8 mouse cellular contexts compared by ENCODE assay signal in genomic region chr9:66127193-66127546, GRCm38 (mm10). TPM values are rescaled to one million over a fixed set of nuclear protein-coding genes. Genes with fewer than 3 reads are reported as not detected.
A peak's percentile ranks its signal among the peaks of the same experiment; 100 is the strongest.
DNase-seq lines count a peak whose midpoint lies in the region; ATAC-seq and TF ChIP-seq lines count a peak whose summit lies in the region.

No protein-coding gene starts in this region.

- H3K9me3 ChIP-seq in erythroblast, embryonic 14.5 days (ENCODE audit: control insufficient read depth, low read length), result no peaks in the 10 kb centered on the region
- no peaks in the 10 kb centered on the region for H3K9me3 ChIP-seq in liver, embryonic 11.5 days (ENCODE audit: control insufficient read depth, low read length)

- peaks cover 35% of the 10 kb centered on the region for H3K79me3 ChIP-seq in C2C12 (ENCODE audit: low read depth)

- peak; percentile 42 for DNase-seq in embryo, embryonic 10.5 days (ENCODE audit: low spot score)
- DNase-seq in embryo, embryonic 11 days, result no peak
- no peak for DNase-seq in liver, embryonic 11.5 days (ENCODE audit: low spot score)
- no peak for DNase-seq in layer of hippocampus, postnatal 36 days
- no peak for DNase-seq in ovary, adult 18-20 months (ENCODE audit: low spot score)

- 31% methylated on average over 6 of the region's 6 CpGs for WGBS in liver, embryonic 11.5 days

- no peak for ATAC-seq in liver, embryonic 11.5 days (replicated peaks; ENCODE audit: low FRiP score)
- no peak for ATAC-seq in megakaryocyte progenitor cell, adult 5-6 weeks (replicated peaks; ENCODE audit: poor library complexity)

- H3K27me3 ChIP-seq in C2C12 (ENCODE audit: control insufficient read depth, insufficient read depth, insufficient read length), result no peaks in the 10 kb centered on the region
- no peaks in the 10 kb centered on the region for H3K27me3 ChIP-seq in erythroblast, embryonic 14.5 days (ENCODE audit: control insufficient read depth)
- no peaks in the 10 kb centered on the region for H3K27me3 ChIP-seq in liver, embryonic 11.5 days (replicated peaks; ENCODE audit: control insufficient read depth, insufficient read depth, low read length)

- H3K9ac ChIP-seq in liver, embryonic 11.5 days (ENCODE audit: low read depth, low read length), result peak overlapping the region; percentile 69

- H3K27ac ChIP-seq in liver, embryonic 11.5 days (ENCODE audit: low read depth, low read length), result peak overlapping the region; percentile 95

- TF ChIP-seq CTCF in C2C12 (IDR thresholded peaks at IDR 0.05; ENCODE audit: control insufficient read depth, insufficient read depth, insufficient read length), result no peak

- no peak overlapping the region for H3ac ChIP-seq in C2C12 (ENCODE audit: control insufficient read depth, insufficient read length, low read depth)

- H3K4me3 ChIP-seq in C2C12 (ENCODE audit: insufficient read depth, poor library complexity, severe bottlenecking), result peak overlapping the region; percentile 50
- H3K4me3 ChIP-seq in erythroblast, embryonic 14.5 days (replicated peaks), result peak overlapping the region; percentile 89
- peak overlapping the region; percentile 89 for H3K4me3 ChIP-seq in liver, embryonic 11.5 days (ENCODE audit: low read depth, low read length)

- peaks cover 3% of the 10 kb centered on the region for H3K36me3 ChIP-seq in C2C12 (ENCODE audit: control insufficient read depth, insufficient read depth)
- H3K36me3 ChIP-seq in erythroblast, embryonic 14.5 days (ENCODE audit: control insufficient read depth), result peaks cover 40% of the 10 kb centered on the region
- no peaks in the 10 kb centered on the region; the same call in none of the 2 replicates for H3K36me3 ChIP-seq in liver, embryonic 11.5 days (ENCODE audit: control insufficient read depth, insufficient read depth, low read length)

- peaks cover 43% of the 10 kb centered on the region for H3K79me2 ChIP-seq in C2C12 (ENCODE audit: control insufficient read depth, insufficient read depth)

- H3K4me1 ChIP-seq in erythroblast, embryonic 14.5 days (ENCODE audit: control insufficient read depth), result peaks cover 77% of the 10 kb centered on the region
- H3K4me1 ChIP-seq in liver, embryonic 11.5 days (replicated peaks; ENCODE audit: control insufficient read depth, insufficient read depth, low read length), result peaks cover 36% of the 10 kb centered on the region

- peak overlapping the region; percentile 95 for H3K4me2 ChIP-seq in liver, embryonic 11.5 days

TF ChIP-seq in C2C12, 6 proteins besides CTCF, POLR2A, EP300 and RAD21:
- TF ChIP-seq CEBPB (IDR thresholded peaks at IDR 0.05; ENCODE audit: low read depth), result no peak
- no peak for TF ChIP-seq FOSL1 (IDR thresholded peaks at IDR 0.05; ENCODE audit: insufficient read depth, low read length, poor library complexity, severe bottlenecking)
- TF ChIP-seq MAX (IDR thresholded peaks at IDR 0.05), result no peak
- TF ChIP-seq USF1 (IDR thresholded peaks at IDR 0.05; ENCODE audit: low read depth), result no peak
- no peak for TF ChIP-seq MYOG (IDR thresholded peaks at IDR 0.05; ENCODE audit: control insufficient read depth, extremely low read depth, insufficient read length)
- no peak for TF ChIP-seq MYOD1 (IDR thresholded peaks at IDR 0.05; ENCODE audit: control insufficient read depth, insufficient read length, low read depth)

RNA-seq across cellular contexts. Expression of gene Ciao2a, which starts 0.8 kb away (rescaled TPM):
- 39.7 TPM for polyA plus RNA-seq in C2C12 (2012; fragmentation: generic; extraction: Trizol)
- polyA plus RNA-seq in erythroblast, embryonic 14.5 days (2012), result 2.5 and 3.8 TPM in 2 replicates
- polyA plus RNA-seq in liver, embryonic 11.5 days (2014; fragmentation: Nextera tagmentation; extraction: Ambion mirVana), result 256 and 260 TPM in 2 replicates
- total RNA-seq in megakaryocyte progenitor cell, adult 5-6 weeks (2015), result 306 and 323 TPM in 2 replicates
- 166 and 204 TPM in 2 replicates for total RNA-seq in megakaryocyte progenitor cell, adult 5-6 weeks (2017)
- 10 to 100 TPM; 29.5 to 30.0 TPM for total RNA-seq in layer of hippocampus, postnatal 36 days (2021)

RNA-seq across cellular contexts. Expression of gene Snx1, which starts 0.8 kb away (rescaled TPM):
- polyA plus RNA-seq in C2C12 (2012; fragmentation: generic; extraction: Trizol), result 69.9 TPM
- 11.0 and 14.6 TPM in 2 replicates for polyA plus RNA-seq in erythroblast, embryonic 14.5 days (2012)
- 129 and 139 TPM in 2 replicates for polyA plus RNA-seq in liver, embryonic 11.5 days (2014; fragmentation: Nextera tagmentation; extraction: Ambion mirVana)
- 54.4 and 54.8 TPM in 2 replicates for total RNA-seq in megakaryocyte progenitor cell, adult 5-6 weeks (2015)
- 104 and 107 TPM in 2 replicates for total RNA-seq in megakaryocyte progenitor cell, adult 5-6 weeks (2017)
- total RNA-seq in layer of hippocampus, postnatal 36 days (2021), result 10 to 100 TPM; 86.9 to 93.2 TPM

RNA-seq across cellular contexts. Expression of gene Dapk2, which starts 30.9 kb away (rescaled TPM):
- 22.8 TPM for polyA plus RNA-seq in C2C12 (2012; fragmentation: generic; extraction: Trizol)
- polyA plus RNA-seq in erythroblast, embryonic 14.5 days (2012), result 7.8 and 10.8 TPM in 2 replicates
- polyA plus RNA-seq in liver, embryonic 11.5 days (2014; fragmentation: Nextera tagmentation; extraction: Ambion mirVana), result 5.9 and 6.1 TPM in 2 replicates
- total RNA-seq in megakaryocyte progenitor cell, adult 5-6 weeks (2015), result 0.84 and 0.90 TPM in 2 replicates
- total RNA-seq in megakaryocyte progenitor cell, adult 5-6 weeks (2017), result 0.83 and 2.5 TPM in 2 replicates
- under 1 TPM; 0.90 to 0.91 TPM for total RNA-seq in layer of hippocampus, postnatal 36 days (2021)

RNA-seq across cellular contexts. Expression of gene Snx22, which starts 57.7 kb away (rescaled TPM):
- 0.74 TPM for polyA plus RNA-seq in C2C12 (2012; fragmentation: generic; extraction: Trizol)
- polyA plus RNA-seq in erythroblast, embryonic 14.5 days (2012), result 13.3 and 20.5 TPM in 2 replicates
- 6.5 and 7.0 TPM in 2 replicates for polyA plus RNA-seq in liver, embryonic 11.5 days (2014; fragmentation: Nextera tagmentation; extraction: Ambion mirVana)
- 0.17 and 0.37 TPM in 2 replicates for total RNA-seq in megakaryocyte progenitor cell, adult 5-6 weeks (2015)
- 0.81 and 0.96 TPM in 2 replicates for total RNA-seq in megakaryocyte progenitor cell, adult 5-6 weeks (2017)
- 1 to 10 TPM; 5.5 to 6.0 TPM for total RNA-seq in layer of hippocampus, postnatal 36 days (2021)
